8 mouse cellular contexts compared by ENCODE assay signal in the genomic region with DNA sequence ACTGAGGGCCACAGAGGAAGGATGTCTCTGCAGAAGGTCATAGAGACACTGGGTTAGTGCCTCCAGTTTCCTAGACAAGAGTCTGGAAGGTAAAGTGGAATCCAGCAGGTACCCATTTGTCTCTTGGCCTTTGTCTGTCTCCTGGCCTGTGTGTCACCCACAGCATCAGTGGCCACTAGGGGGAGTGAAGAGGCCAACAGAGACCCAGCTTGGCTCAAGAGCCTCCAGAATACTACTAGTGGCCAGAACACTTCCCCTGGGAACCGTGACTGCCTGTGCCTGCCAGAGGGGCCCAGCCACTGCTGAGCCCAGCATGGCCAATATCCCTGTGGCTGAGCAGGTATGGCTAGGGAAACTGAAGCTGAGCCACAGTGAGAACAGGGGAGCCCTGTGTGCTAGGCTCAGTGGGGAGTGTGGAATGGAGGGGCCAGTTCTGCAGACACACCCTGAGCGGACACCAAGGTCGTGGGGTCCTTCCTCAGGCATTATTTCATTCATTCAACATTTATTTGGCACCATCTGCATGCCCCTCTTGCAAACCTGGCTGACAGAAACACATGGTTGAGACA. TPM values are rescaled to one million over a fixed set of nuclear protein-coding genes. Genes with fewer than 3 reads are reported as not detected.
DNase-seq lines count a peak whose midpoint lies in the region; ATAC-seq and TF ChIP-seq lines count a peak whose summit lies in the region.

No protein-coding gene starts in this region.

- no peak overlapping the region for H3K27ac ChIP-seq in intestine, postnatal 0 days (ENCODE audit: low read depth, low read length)
- H3K27ac ChIP-seq in limb, embryonic 10.5 days, result peak overlapping the region; percentile 4; the same call in 1 of the 2 replicates
- peak overlapping the region; percentile 46; the same call in 1 of the 2 replicates for H3K27ac ChIP-seq in midbrain, embryonic 14.5 days (replicated peaks; ENCODE audit: low read depth, low read length)

- no peaks in the 10 kb centered on the region for H3K36me3 ChIP-seq in intestine, postnatal 0 days (ENCODE audit: control insufficient read depth, insufficient read depth)
- H3K36me3 ChIP-seq in limb, embryonic 10.5 days, result no peaks in the 10 kb centered on the region
- no peaks in the 10 kb centered on the region for H3K36me3 ChIP-seq in midbrain, embryonic 14.5 days (ENCODE audit: control insufficient read depth, insufficient read depth, low read length)

- no peak overlapping the region for H3K9ac ChIP-seq in intestine, postnatal 0 days (ENCODE audit: low read depth, low read length)
- no peak overlapping the region for H3K9ac ChIP-seq in midbrain, embryonic 14.5 days (replicated peaks; ENCODE audit: low read length)

- no peaks in the 10 kb centered on the region for H3K9me3 ChIP-seq in intestine, postnatal 0 days (ENCODE audit: control insufficient read depth)
- H3K9me3 ChIP-seq in limb, embryonic 10.5 days (replicated peaks), result no peaks in the 10 kb centered on the region
- no peaks in the 10 kb centered on the region for H3K9me3 ChIP-seq in midbrain, embryonic 14.5 days (ENCODE audit: control insufficient read depth, low read length)

- no peaks in the 10 kb centered on the region for H3K4me1 ChIP-seq in intestine, postnatal 0 days (replicated peaks; ENCODE audit: control insufficient read depth, insufficient read depth, low read length)
- peaks cover 17% of the 10 kb centered on the region for H3K4me1 ChIP-seq in limb, embryonic 10.5 days
- H3K4me1 ChIP-seq in midbrain, embryonic 14.5 days (ENCODE audit: control insufficient read depth, insufficient read depth, low read length), result peaks cover 13% of the 10 kb centered on the region

- ATAC-seq in intestine, postnatal 0 days, result peak; percentile 72
- ATAC-seq in midbrain, embryonic 14.5 days (ENCODE audit: low FRiP score, low TSS enrichment), result peak; percentile 71; the same call in 1 of the 2 replicates

- WGBS in intestine, postnatal 0 days, result 52% methylated on average over 3 of the region's 3 CpGs
- WGBS in limb, embryonic 10.5 days, result 55% methylated on average over 3 of the region's 3 CpGs
- 41% methylated on average over 3 of the region's 3 CpGs for WGBS in midbrain, embryonic 14.5 days

- H3K27me3 ChIP-seq in intestine, postnatal 0 days (replicated peaks; ENCODE audit: control insufficient read depth, insufficient read depth, low read length), result no peaks in the 10 kb centered on the region
- 0 out of 2 replicates have a peak, but pooled peaks cover 1% of the 10 kb centered on the region for H3K27me3 ChIP-seq in limb, embryonic 10.5 days (ENCODE audit: low read depth, poor library complexity, severe bottlenecking)
- H3K27me3 ChIP-seq in midbrain, embryonic 14.5 days (ENCODE audit: control insufficient read depth, insufficient read depth, low read length), result no peaks in the 10 kb centered on the region

- DNase-seq in urinary bladder, adult 18-20 months (ENCODE audit: low spot score in 2 of 2), result peak; percentile 47 to 61
- DNase-seq in urinary bladder, adult 2 months (ENCODE audit: low spot score), result no peak
- peak; percentile 93 for DNase-seq in embryo, embryonic 11 days
- peak; percentile 98 for DNase-seq in heart, adult 11 months
- DNase-seq in limb, embryonic 10.5 days (ENCODE audit: low spot score), result peak; percentile 83
- DNase-seq in midbrain, embryonic 14.5 days, result peak; percentile 90
- DNase-seq in spleen, adult 12 weeks (ENCODE audit: low spot score), result peak; percentile 62

- H3K4me2 ChIP-seq in intestine, postnatal 0 days (replicated peaks; ENCODE audit: low read depth), result no peak overlapping the region
- no peak overlapping the region for H3K4me2 ChIP-seq in midbrain, embryonic 14.5 days (ENCODE audit: low read length)

- peak; percentile 96 for TF ChIP-seq CTCF in intestine, postnatal 0 days (IDR thresholded peaks at IDR 0.05; ENCODE audit: low read depth)

- no peak overlapping the region for H3K4me3 ChIP-seq in intestine, postnatal 0 days (ENCODE audit: low read depth, low read length)
- peak overlapping the region; percentile 7; the same call in 1 of the 2 replicates for H3K4me3 ChIP-seq in limb, embryonic 10.5 days
- no peak overlapping the region for H3K4me3 ChIP-seq in midbrain, embryonic 14.5 days (replicated peaks; ENCODE audit: low read depth, low read length)

RNA-seq across cellular contexts. Expression of gene Efna2, which starts 20.2 kb away (rescaled TPM):
- polyA plus RNA-seq in urinary bladder, adult 2 months (2012; rRNA removed), result 3.0 and 3.3 TPM in 2 replicates
- 3.5 and 3.8 TPM in 2 replicates for polyA plus RNA-seq in intestine, postnatal 0 days (2015; fragmentation: Nextera tagmentation; extraction: Ambion mirVana)
- 63.1 and 66.8 TPM in 2 replicates for polyA plus RNA-seq in limb, embryonic 10.5 days (2016; fragmentation: Nextera tagmentation; extraction: Ambion mirVana)
- polyA plus RNA-seq in midbrain, embryonic 14.5 days (2014; fragmentation: Nextera tagmentation; extraction: Ambion mirVana), result 41.9 and 50.1 TPM in 2 replicates

RNA-seq across cellular contexts. Expression of gene Mum1, which starts 26.7 kb away (rescaled TPM):
- 36.1 and 37.8 TPM in 2 replicates for polyA plus RNA-seq in urinary bladder, adult 2 months (2012; rRNA removed)
- 21.9 and 22.5 TPM in 2 replicates for polyA plus RNA-seq in intestine, postnatal 0 days (2015; fragmentation: Nextera tagmentation; extraction: Ambion mirVana)
- 122 and 128 TPM in 2 replicates for polyA plus RNA-seq in limb, embryonic 10.5 days (2016; fragmentation: Nextera tagmentation; extraction: Ambion mirVana)
- 51.5 and 65.4 TPM in 2 replicates for polyA plus RNA-seq in midbrain, embryonic 14.5 days (2014; fragmentation: Nextera tagmentation; extraction: Ambion mirVana)

RNA-seq across cellular contexts. Expression of gene 1600002K03Rik, which starts 26.8 kb away (rescaled TPM):
- polyA plus RNA-seq in urinary bladder, adult 2 months (2012; rRNA removed), result 18.4 and 21.5 TPM in 2 replicates
- polyA plus RNA-seq in intestine, postnatal 0 days (2015; fragmentation: Nextera tagmentation; extraction: Ambion mirVana), result 12.7 and 13.9 TPM in 2 replicates
- 8.7 and 13.1 TPM in 2 replicates for polyA plus RNA-seq in limb, embryonic 10.5 days (2016; fragmentation: Nextera tagmentation; extraction: Ambion mirVana)
- polyA plus RNA-seq in midbrain, embryonic 14.5 days (2014; fragmentation: Nextera tagmentation; extraction: Ambion mirVana), result 5.7 and 9.9 TPM in 2 replicates

RNA-seq across cellular contexts. Expression of gene Cirbp, which starts 33.7 kb away (rescaled TPM):
- polyA plus RNA-seq in urinary bladder, adult 2 months (2012; rRNA removed), result 249 and 276 TPM in 2 replicates
- 222 and 228 TPM in 2 replicates for polyA plus RNA-seq in intestine, postnatal 0 days (2015; fragmentation: Nextera tagmentation; extraction: Ambion mirVana)
- polyA plus RNA-seq in limb, embryonic 10.5 days (2016; fragmentation: Nextera tagmentation; extraction: Ambion mirVana), result 90.7 and 129 TPM in 2 replicates
- polyA plus RNA-seq in midbrain, embryonic 14.5 days (2014; fragmentation: Nextera tagmentation; extraction: Ambion mirVana), result 295 and 421 TPM in 2 replicates

RNA-seq across cellular contexts. Expression of gene Ndufs7, which starts 49.4 kb away (rescaled TPM):
- 294 and 337 TPM in 2 replicates for polyA plus RNA-seq in urinary bladder, adult 2 months (2012; rRNA removed)
- 584 and 605 TPM in 2 replicates for polyA plus RNA-seq in intestine, postnatal 0 days (2015; fragmentation: Nextera tagmentation; extraction: Ambion mirVana)
- 311 and 345 TPM in 2 replicates for polyA plus RNA-seq in limb, embryonic 10.5 days (2016; fragmentation: Nextera tagmentation; extraction: Ambion mirVana)
- 274 and 323 TPM in 2 replicates for polyA plus RNA-seq in midbrain, embryonic 14.5 days (2014; fragmentation: Nextera tagmentation; extraction: Ambion mirVana)
